Mouse (Mus musculus): ENCODE measurements around the gene Slc43a1.

GRCm38 (mm10) chr2:84882606-84883005 lies 44.0 kb downstream of the Slc43a1 start:
- no peak for TF ChIP-seq CTCF (conservative IDR thresholded peaks at IDR 0.05; ENCODE audit: insufficient read depth, insufficient read length, low read depth, low read length)
- TF ChIP-seq POLR2A (IDR thresholded peaks at IDR 0.05; ENCODE audit: low read depth, low read length): no peak
